ENCODE assay signal across 9 mouse cellular contexts in the genomic region with DNA sequence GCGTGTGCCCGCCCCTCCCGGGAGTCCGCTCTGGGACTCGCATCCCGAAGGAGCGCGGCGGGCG. TPM values are rescaled to one million over a fixed set of nuclear protein-coding genes. Genes with fewer than 3 reads are reported as not detected.
DNase-seq lines count a peak whose midpoint lies in the region; ATAC-seq and TF ChIP-seq lines count a peak whose summit lies in the region.
"Had no signal": no experiment of that assay in that cellular context is flagged by ENCODE, and none has a peak within 500 bp of the region (broad histone marks: within the 10 kb centered on the region; RNA-seq: fewer than 3 reads in every experiment).

Gene Tlx2, minus strand, starts transcription at position 47 of the 64 bp plus-strand sequence.

- H3K27ac ChIP-seq in gastrocnemius, adult 2 months: no peak within 1 kb of the TSS
- no peak within 1 kb of the TSS for H3K27ac ChIP-seq in forebrain, embryonic 15.5 days (replicated peaks)
- H3K27ac ChIP-seq in liver, embryonic 13.5 days: no peak within 1 kb of the TSS

- H3K4me3 ChIP-seq in gastrocnemius, adult 2 months: peak within 1 kb of the TSS; percentile 58
- peak within 1 kb of the TSS; percentile 70 for H3K4me3 ChIP-seq in E14TG2a.4 (replicated peaks; ENCODE audit: low read length)
- H3K4me3 ChIP-seq in forebrain, embryonic 15.5 days: peak within 1 kb of the TSS; percentile 11
- peak within 1 kb of the TSS; percentile 38 for H3K4me3 ChIP-seq in liver, embryonic 13.5 days (replicated peaks)

- H3K27me3 ChIP-seq in E14TG2a.4 (ENCODE audit: insufficient read depth, low read length): peaks cover 93% of the 10 kb centered on the region
- H3K27me3 ChIP-seq in forebrain, embryonic 15.5 days: peaks cover 95% of the 10 kb centered on the region
- peaks cover 100% of the 10 kb centered on the region for H3K27me3 ChIP-seq in liver, embryonic 13.5 days

- H3K4me2 ChIP-seq in forebrain, embryonic 15.5 days (replicated peaks): no peak within 1 kb of the TSS; the same call in 1 of the 2 replicates
- H3K4me2 ChIP-seq in liver, embryonic 13.5 days: peak within 1 kb of the TSS; percentile 53

- no peak for DNase-seq in gastrocnemius, adult 2 months
- no peak for DNase-seq in gastrocnemius, postnatal 25 days
- no peak for DNase-seq in liver, embryonic 13.5 days
- DNase-seq in cerebellum, adult 11-12 months: no peak
- no peak for DNase-seq in layer of hippocampus, adult 18-20 months (ENCODE audit: low spot score in 2 of 2)
- no peak for DNase-seq in layer of hippocampus, adult 8-10 months (ENCODE audit: low spot score in 2 of 2)
- DNase-seq: right cerebral cortex, postnatal 14 days had no signal

- WGBS in forebrain, embryonic 15.5 days: 0% methylated on average over 10 of the region's 10 CpGs
- 4% methylated on average over 10 of the region's 10 CpGs for WGBS in liver, embryonic 13.5 days (ENCODE audit: insufficient replicate concordance)

- H3K9me3 ChIP-seq in E14TG2a.4 (ENCODE audit: low read length): no peaks in the 10 kb centered on the region
- H3K9me3 ChIP-seq in forebrain, embryonic 15.5 days: no peaks in the 10 kb centered on the region
- no peaks in the 10 kb centered on the region for H3K9me3 ChIP-seq in liver, embryonic 13.5 days (replicated peaks)

- no peak within 1 kb of the TSS for H3K9ac ChIP-seq in forebrain, embryonic 15.5 days (replicated peaks)
- H3K9ac ChIP-seq in liver, embryonic 13.5 days: no peak within 1 kb of the TSS

- H3K36me3 ChIP-seq in E14TG2a.4 (ENCODE audit: insufficient read depth, low read length): no peaks in the 10 kb centered on the region
- H3K36me3 ChIP-seq in forebrain, embryonic 15.5 days: no peaks in the 10 kb centered on the region
- H3K36me3 ChIP-seq in liver, embryonic 13.5 days: no peaks in the 10 kb centered on the region

- intact Hi-C loops in gastrocnemius, adult 2 months (cut with DNase I): no loop called here

- no peak for TF ChIP-seq CTCF in gastrocnemius, adult 2 months (IDR thresholded peaks at IDR 0.05)
- TF ChIP-seq CTCF in E14TG2a.4 (conservative IDR thresholded peaks at IDR 0.05; ENCODE audit: low read length): no peak

- no peak for ATAC-seq in forebrain, embryonic 15.5 days (replicated peaks)
- ATAC-seq in liver, embryonic 13.5 days (ENCODE audit: low read depth): no peak

- H3K4me1 ChIP-seq in E14TG2a.4 (replicated peaks; ENCODE audit: low read depth, low read length): peaks cover 59% of the 10 kb centered on the region
- peaks cover 21% of the 10 kb centered on the region for H3K4me1 ChIP-seq in forebrain, embryonic 15.5 days
- H3K4me1 ChIP-seq in liver, embryonic 13.5 days (replicated peaks): peaks cover 34% of the 10 kb centered on the region

RNA-seq across cellular contexts. Expression of gene Tlx2, which starts in this region (rescaled TPM):
- total RNA-seq in gastrocnemius, adult 2 months (2021): not detected
- not detected for total RNA-seq in gastrocnemius, postnatal 25 days (2021)
- not detected in 2 replicates for polyA plus RNA-seq in forebrain, embryonic 15.5 days (2015; fragmentation: Nextera tagmentation; extraction: Ambion mirVana)
- 0.14 TPM in 1 of 2 replicates, not detected in the other for polyA plus RNA-seq in liver, embryonic 13.5 days (2015; fragmentation: Nextera tagmentation; extraction: Ambion mirVana)
- total RNA-seq in layer of hippocampus, adult 18-20 months (2021): not detected
- not detected for total RNA-seq in layer of hippocampus, adult 8-10 months (2022)

Comparison
In these comparisons a context has a peak if more than half of its experiments do, and no peak if none do; other contexts are left out.
1. H3K4me3 ChIP-seq: peak in every context shown above with its lines; median percentile 70 in E14TG2a.4; 58 in gastrocnemius, adult 2 months; 38 in liver, embryonic 13.5 days; 11 in forebrain, embryonic 15.5 days.